In genomic region chr7:92180591-92181587, GRCm38 (mm10) we compare ENCODE assay signal across 8 mouse cellular contexts.
DNase-seq lines count a peak whose midpoint lies in the region; ATAC-seq and TF ChIP-seq lines count a peak whose summit lies in the region.

No protein-coding gene starts in this region.

- H3K4me1 ChIP-seq in lung, embryonic 14.5 days (ENCODE audit: insufficient read depth): no peaks in the 10 kb centered on the region
- peaks cover 6% of the 10 kb centered on the region; the same call in 1 of the 2 replicates for H3K4me1 ChIP-seq in hindbrain, postnatal 0 days (ENCODE audit: insufficient read depth, low read length)
- H3K4me1 ChIP-seq in liver, embryonic 14.5 days (replicated peaks; ENCODE audit: control insufficient read depth in 2 of 2, insufficient read depth in 2 of 2, low read length in 1 of 2): no peaks in the 10 kb centered on the region

- peak overlapping the region; percentile 71 for H3K4me2 ChIP-seq in lung, embryonic 14.5 days
- H3K4me2 ChIP-seq in hindbrain, postnatal 0 days (ENCODE audit: low read depth, low read length): peak overlapping the region; percentile 63
- H3K4me2 ChIP-seq in liver, embryonic 14.5 days (ENCODE audit: low read depth): peak overlapping the region; percentile 38

- H3K36me3 ChIP-seq in lung, embryonic 14.5 days (ENCODE audit: insufficient read depth): no peaks in the 10 kb centered on the region
- no peaks in the 10 kb centered on the region for H3K36me3 ChIP-seq in hindbrain, postnatal 0 days (ENCODE audit: insufficient read depth, low read length)
- H3K36me3 ChIP-seq in liver, embryonic 14.5 days (replicated peaks; ENCODE audit: control insufficient read depth, insufficient read depth, low read depth): no peaks in the 10 kb centered on the region

- no peak overlapping the region for H3K27ac ChIP-seq in lung, embryonic 14.5 days (ENCODE audit: low read depth)
- no peak overlapping the region for H3K27ac ChIP-seq in hindbrain, postnatal 0 days
- no peak overlapping the region for H3K27ac ChIP-seq in liver, embryonic 14.5 days

- peak overlapping the region; percentile 33 for H3K9ac ChIP-seq in lung, embryonic 14.5 days
- H3K9ac ChIP-seq in hindbrain, postnatal 0 days (replicated peaks; ENCODE audit: low read length): peak overlapping the region; percentile 40; the same call in 1 of the 2 replicates
- no peak overlapping the region for H3K9ac ChIP-seq in liver, embryonic 14.5 days (replicated peaks)

- peak overlapping the region; percentile 35 for H3K4me3 ChIP-seq in lung, embryonic 14.5 days (ENCODE audit: low read depth, low read length)
- H3K4me3 ChIP-seq in hindbrain, postnatal 0 days (ENCODE audit: low read length): peak overlapping the region; percentile 33
- H3K4me3 ChIP-seq in liver, embryonic 14.5 days (ENCODE audit: insufficient read depth in 1 of 2, low read depth in 2 of 2, low read length in 2 of 2): peak overlapping the region; percentile 6 to 47; a peak in 2 of 4 replicates

- peaks cover 4% of the 10 kb centered on the region; the same call in 1 of the 2 replicates for H3K27me3 ChIP-seq in lung, embryonic 14.5 days (ENCODE audit: insufficient read depth, low read length)
- H3K27me3 ChIP-seq in hindbrain, postnatal 0 days (ENCODE audit: insufficient read depth, low read length): no peaks in the 10 kb centered on the region
- H3K27me3 ChIP-seq in liver, embryonic 14.5 days (ENCODE audit: control insufficient read depth, insufficient read depth, low read length): peaks cover 5% of the 10 kb centered on the region; the same call in 1 of the 2 replicates

- no peaks in the 10 kb centered on the region for H3K9me3 ChIP-seq in lung, embryonic 14.5 days (ENCODE audit: low read depth, low read length)
- no peaks in the 10 kb centered on the region for H3K9me3 ChIP-seq in hindbrain, postnatal 0 days (ENCODE audit: low read length)
- H3K9me3 ChIP-seq in liver, embryonic 14.5 days (ENCODE audit: control insufficient read depth, low read length): no peaks in the 10 kb centered on the region

- no peak for TF ChIP-seq EP300 in liver, embryonic 14.5 days (IDR thresholded peaks at IDR 0.05; ENCODE audit: low read depth)

- no peak for TF ChIP-seq CTCF in lung, embryonic 14.5 days (IDR thresholded peaks at IDR 0.05; ENCODE audit: low read depth)
- TF ChIP-seq CTCF in hindbrain, postnatal 0 days (IDR thresholded peaks at IDR 0.05; ENCODE audit: low read depth): 0 out of 2 replicates have a peak, but pooled peaks have one; percentile 4
- TF ChIP-seq CTCF in liver, embryonic 14.5 days (IDR thresholded peaks at IDR 0.05; ENCODE audit: low read depth): no peak

- 18% methylated on average over 29 of the region's 29 CpGs for WGBS in lung, embryonic 14.5 days
- WGBS in hindbrain, postnatal 0 days: 16% methylated on average over 29 of the region's 29 CpGs
- WGBS in liver, embryonic 14.5 days (ENCODE audit: insufficient replicate concordance): 20% methylated on average over 29 of the region's 29 CpGs

- ATAC-seq in lung, embryonic 14.5 days (ENCODE audit: insufficient read depth): peak; percentile 67
- peak; percentile 52 for ATAC-seq in hindbrain, postnatal 0 days
- no peak for ATAC-seq in liver, embryonic 14.5 days (ENCODE audit: insufficient read depth)

- peak; percentile 43 for DNase-seq in lung, embryonic 14.5 days
- no peak for DNase-seq in lung, adult 18-20 months
- peak; percentile 46 for DNase-seq in cerebellum, adult 9-10 months
- DNase-seq in frontal cortex, postnatal 36 days (ENCODE audit: low spot score in 2 of 2): peak; percentile 33 to 38
- DNase-seq in hindbrain, postnatal 0 days (ENCODE audit: low spot score): peak; percentile 58
- DNase-seq in liver, embryonic 14.5 days (ENCODE audit: low read depth in 3 of 3, low spot score in 3 of 3): no peak
- DNase-seq in ovary, adult 18-20 months (ENCODE audit: low spot score): peak; percentile 4
- no peak for DNase-seq in adipocyte (ENCODE audit: low spot score)

Comparison
In these comparisons a context has a peak if more than half of its experiments do, and no peak if none do; other contexts are left out.
1. DNase-seq: peak in lung, embryonic 14.5 days (single experiment), cerebellum, adult 9-10 months (single experiment), frontal cortex, postnatal 36 days (2 of 2), hindbrain, postnatal 0 days (single experiment) and ovary, adult 18-20 months (single experiment); none in lung, adult 18-20 months (0 of 2), liver, embryonic 14.5 days (0 of 3) and adipocyte (single experiment).
2. Peak in every context shown above with its lines, with median percentiles within 50 percentile points of each other: H3K4me2 ChIP-seq and H3K4me3 ChIP-seq.